Mouse (Mus musculus) E14TG2a.4 (cell line): ENCODE results near the gene Uvssa.

Experiments used
- H3K27me3 ChIP-seq: 2 replicates; pipeline ENCODE4 v1.6.1; 2014; ENCODE audit warnings: low read length, control low read depth; ENCODE audit not compliant: insufficient read depth
- H3K36me3 ChIP-seq: 2 replicates; pipeline ENCODE4 v1.6.1; 2014; ENCODE audit warnings: low read length, control low read depth; ENCODE audit not compliant: insufficient read depth
- H3K4me1 ChIP-seq: replicated peaks from 2 replicates; pipeline ENCODE4 v1.6.1; 2014; ENCODE audit warnings: low read depth, low read length, control low read depth
- H3K4me3 ChIP-seq: replicated peaks from 2 replicates; pipeline ENCODE4 v1.5.1; 2014; ENCODE audit warnings: mild to moderate bottlenecking, low read length
- H3K9me3 ChIP-seq: 2 replicates; pipeline ENCODE4 v1.6.1; 2014; ENCODE audit warnings: low read length, control low read depth
- CTCF ChIP-seq: conservative IDR thresholded peaks from 2 replicates; pipeline ENCODE4 v1.5.1; 2014; ENCODE audit warnings: low read length
- NANOG ChIP-seq: IDR thresholded peaks from 2 replicates; pipeline ENCODE4 v1.6.1; 2014; ENCODE audit warnings: borderline replicate concordance, low read length, mixed read lengths
- POU5F1 ChIP-seq: IDR thresholded peaks from 2 replicates; pipeline ENCODE4 v1.6.1; 2014; ENCODE audit warnings: low read length, borderline replicate concordance

The Uvssa gene

GRCm38 (mm10) chr5:33358467-33358866 is 19.9 kb upstream of the Uvssa start:
- Histone ChIP-seq H3K9me3 (no peaks in the 10 kb centered on the region), H3K36me3 (peaks cover 76% of the 10 kb centered on the region), H3K4me1 (peaks cover 13% of the 10 kb centered on the region), H3K27me3 (no peaks in the 10 kb centered on the region), H3K4me3 (no peak overlapping the region)
- no peak for TF ChIP-seq POU5F1
- TF ChIP-seq CTCF, result no peak
- no peak for TF ChIP-seq NANOG

- no peak for TF ChIP-seq NANOG
- no peak for TF ChIP-seq POU5F1
- TF ChIP-seq CTCF, result no peak
Observed at GRCm38 (mm10) chr5:33363263-33363662, 15.1 kb upstream of the Uvssa start.

GRCm38 (mm10) chr5:33368651-33369050 is 9.7 kb upstream of the Uvssa start:
- TF ChIP-seq CTCF, result no peak
- TF ChIP-seq NANOG, result no peak
- no peak for TF ChIP-seq POU5F1

More at GRCm38 (mm10) chr5:33363263-33363662, 15.1 kb upstream of the Uvssa start:
- Histone ChIP-seq H3K4me3 (no peak overlapping the region), H3K4me1 (no peaks in the 10 kb centered on the region), H3K36me3 (peaks cover 100% of the 10 kb centered on the region), H3K27me3 (no peaks in the 10 kb centered on the region), H3K9me3 (no peaks in the 10 kb centered on the region)

GRCm38 (mm10) chr5:33371137-33371536 is 7.2 kb upstream of the Uvssa start:
- H3K4me3 ChIP-seq, result no peak overlapping the region
- peaks cover 3% of the 10 kb centered on the region; the same call in 1 of the 2 replicates for H3K4me1 ChIP-seq
- TF ChIP-seq NANOG (no peak), CTCF (0 out of 2 replicates have a peak, but pooled peaks have one; percentile 10)
- H3K27me3 ChIP-seq, result no peaks in the 10 kb centered on the region
- no peaks in the 10 kb centered on the region for H3K9me3 ChIP-seq
- H3K36me3 ChIP-seq, result peaks cover 84% of the 10 kb centered on the region

More at GRCm38 (mm10) chr5:33368651-33369050, 9.7 kb upstream of the Uvssa start:
- peaks cover 100% of the 10 kb centered on the region for H3K36me3 ChIP-seq
- peaks cover 3% of the 10 kb centered on the region; the same call in 1 of the 2 replicates for H3K4me1 ChIP-seq
- H3K9me3 ChIP-seq, result no peaks in the 10 kb centered on the region
- no peak overlapping the region for H3K4me3 ChIP-seq
- no peaks in the 10 kb centered on the region for H3K27me3 ChIP-seq

GRCm38 (mm10) chr5:33371668-33372067 is 6.7 kb upstream of the Uvssa start:
- H3K27me3 ChIP-seq, result no peaks in the 10 kb centered on the region
- no peak overlapping the region for H3K4me3 ChIP-seq
- no peaks in the 10 kb centered on the region for H3K9me3 ChIP-seq
- H3K4me1 ChIP-seq, result peaks cover 3% of the 10 kb centered on the region; the same call in 1 of the 2 replicates
- peaks cover 78% of the 10 kb centered on the region for H3K36me3 ChIP-seq
- no peak for TF ChIP-seq POU5F1
- no peak for TF ChIP-seq CTCF
- TF ChIP-seq NANOG, result no peak

GRCm38 (mm10) chr5:33372331-33373038 is 5.9 kb upstream of the Uvssa start:
- Histone ChIP-seq H3K4me3 (no peak overlapping the region), H3K9me3 (no peaks in the 10 kb centered on the region), H3K4me1 (peaks cover 4% of the 10 kb centered on the region), H3K27me3 (no peaks in the 10 kb centered on the region), H3K36me3 (peaks cover 70% of the 10 kb centered on the region)
- TF ChIP-seq POU5F1 (no peak), NANOG (no peak), CTCF (no peak)

GRCm38 (mm10) chr5:33377176-33377575 is 1.2 kb upstream of the Uvssa start:
- no peaks in the 10 kb centered on the region for H3K27me3 ChIP-seq
- no peak overlapping the region; the same call in 1 of the 2 replicates for H3K4me3 ChIP-seq
- TF ChIP-seq CTCF, result no peak
- no peak for TF ChIP-seq POU5F1
- no peak for TF ChIP-seq NANOG
- H3K9me3 ChIP-seq, result no peaks in the 10 kb centered on the region
- H3K36me3 ChIP-seq, result peaks cover 41% of the 10 kb centered on the region
- peaks cover 15% of the 10 kb centered on the region for H3K4me1 ChIP-seq

- Histone ChIP-seq H3K9me3 (no peaks in the 10 kb centered on the region), H3K4me3 (peak overlapping the region; percentile 89), H3K27me3 (no peaks in the 10 kb centered on the region), H3K4me1 (peaks cover 15% of the 10 kb centered on the region), H3K36me3 (peaks cover 35% of the 10 kb centered on the region)
- no peak for TF ChIP-seq CTCF
- no peak for TF ChIP-seq POU5F1
- TF ChIP-seq NANOG, result no peak
Observed at GRCm38 (mm10) chr5:33377801-33378301, 498 bp upstream of the Uvssa start.

- Histone ChIP-seq H3K4me1 (peaks cover 10% of the 10 kb centered on the region), H3K36me3 (peaks cover 40% of the 10 kb centered on the region), H3K27me3 (peaks cover 50% of the 10 kb centered on the region), H3K9me3 (no peaks in the 10 kb centered on the region), H3K4me3 (no peak overlapping the region)
- no peak for TF ChIP-seq POU5F1
- TF ChIP-seq NANOG, result no peak
- no peak for TF ChIP-seq CTCF
Observed at GRCm38 (mm10) chr5:33387550-33387949, 9.2 kb downstream of the Uvssa start.
